20 mouse cellular contexts compared by ENCODE assay signal in genomic region chr7:125951911-125952310, GRCm38 (mm10).
DNase-seq lines count a peak whose midpoint lies in the region; ATAC-seq and TF ChIP-seq lines count a peak whose summit lies in the region.
"Had no signal": no experiment of that assay in that cellular context is flagged by ENCODE, and none has a peak within 500 bp of the region (broad histone marks: within the 10 kb centered on the region; RNA-seq: fewer than 3 reads in every experiment).

No protein-coding gene starts in this region.

- H3K4me3 ChIP-seq in kidney, adult 2 months (ENCODE audit: insufficient read depth, low read depth, low read length) = no peak overlapping the region
- no peak overlapping the region for H3K4me3 ChIP-seq in kidney, embryonic 15.5 days (replicated peaks)
- H3K4me3 ChIP-seq in kidney, postnatal 0 days (replicated peaks; ENCODE audit: low read depth, low read length) = no peak overlapping the region
- H3K4me3 ChIP-seq in intestine, embryonic 15.5 days (replicated peaks) = no peak overlapping the region
- no peak overlapping the region for H3K4me3 ChIP-seq in liver, embryonic 12.5 days
- H3K4me3 ChIP-seq: embryonic facial prominence, embryonic 15.5 days; heart, embryonic 13.5 days; hindbrain, embryonic 15.5 days had no signal

- no peak overlapping the region for H3K4me2 ChIP-seq in kidney, embryonic 15.5 days
- H3K4me2 ChIP-seq in kidney, postnatal 0 days (ENCODE audit: low read length) = no peak overlapping the region
- no peak overlapping the region for H3K4me2 ChIP-seq in intestine, embryonic 15.5 days (replicated peaks)
- no peak overlapping the region for H3K4me2 ChIP-seq in liver, embryonic 12.5 days
- H3K4me2 ChIP-seq: embryonic facial prominence, embryonic 15.5 days; heart, embryonic 13.5 days; hindbrain, embryonic 15.5 days had no signal

- H3K27ac ChIP-seq in kidney, adult 2 months (ENCODE audit: insufficient read depth, low read depth, low read length) = no peak overlapping the region
- no peak overlapping the region for H3K27ac ChIP-seq in kidney, embryonic 15.5 days
- no peak overlapping the region for H3K27ac ChIP-seq in kidney, postnatal 0 days
- H3K27ac ChIP-seq in intestine, embryonic 15.5 days = no peak overlapping the region
- no peak overlapping the region for H3K27ac ChIP-seq in liver, embryonic 12.5 days
- H3K27ac ChIP-seq: embryonic facial prominence, embryonic 15.5 days; heart, embryonic 13.5 days; hindbrain, embryonic 15.5 days had no signal

- no peak for ATAC-seq in kidney, embryonic 15.5 days (replicated peaks; ENCODE audit: low FRiP score)
- ATAC-seq in kidney, postnatal 0 days (replicated peaks; ENCODE audit: low FRiP score, low read depth) = no peak
- no peak for ATAC-seq in intestine, embryonic 15.5 days
- ATAC-seq in liver, embryonic 12.5 days = no peak
- ATAC-seq: forebrain, embryonic 16.5 days had no signal

- H3K36me3 ChIP-seq in kidney, adult 2 months (ENCODE audit: control insufficient read depth, insufficient read depth, low read length) = no peaks in the 10 kb centered on the region
- no peaks in the 10 kb centered on the region for H3K36me3 ChIP-seq in kidney, embryonic 15.5 days
- no peaks in the 10 kb centered on the region for H3K36me3 ChIP-seq in kidney, postnatal 0 days (ENCODE audit: insufficient read depth, low read length)
- H3K36me3 ChIP-seq in intestine, embryonic 15.5 days = no peaks in the 10 kb centered on the region
- H3K36me3 ChIP-seq in liver, embryonic 12.5 days = no peaks in the 10 kb centered on the region
- H3K36me3 ChIP-seq: embryonic facial prominence, embryonic 15.5 days; hindbrain, embryonic 15.5 days had no signal

- WGBS in kidney, adult 2 months = 48% methylated on average over 7 of the region's 7 CpGs
- WGBS in kidney, embryonic 15.5 days = 69% methylated on average over 7 of the region's 7 CpGs
- 55% methylated on average over 7 of the region's 7 CpGs for WGBS in kidney, postnatal 0 days
- WGBS in intestine, embryonic 15.5 days = 81% methylated on average over 7 of the region's 7 CpGs
- 74% methylated on average over 7 of the region's 7 CpGs for WGBS in liver, embryonic 12.5 days (ENCODE audit: insufficient replicate concordance)

- peaks cover 16% of the 10 kb centered on the region for H3K4me1 ChIP-seq in kidney, adult 2 months (ENCODE audit: control insufficient read depth, insufficient read depth, low read length)
- peaks cover 8% of the 10 kb centered on the region; the same call in 1 of the 2 replicates for H3K4me1 ChIP-seq in kidney, embryonic 15.5 days
- H3K4me1 ChIP-seq in kidney, postnatal 0 days (replicated peaks; ENCODE audit: insufficient read depth, low read length) = no peaks in the 10 kb centered on the region
- H3K4me1 ChIP-seq in intestine, embryonic 15.5 days (replicated peaks) = no peaks in the 10 kb centered on the region
- H3K4me1 ChIP-seq in liver, embryonic 12.5 days = peaks cover 14% of the 10 kb centered on the region; the same call in 1 of the 2 replicates

- TF ChIP-seq POLR2A in kidney, adult 2 months (IDR thresholded peaks at IDR 0.05; ENCODE audit: low read depth, low read length) = no peak

- no peak for TF ChIP-seq CTCF in kidney, adult 2 months (conservative IDR thresholded peaks at IDR 0.05; ENCODE audit: insufficient read depth, insufficient read length, low read depth, low read length)
- TF ChIP-seq CTCF in kidney, postnatal 0 days (IDR thresholded peaks at IDR 0.05; ENCODE audit: low read depth) = no peak

- no peaks in the 10 kb centered on the region for H3K9me3 ChIP-seq in kidney, embryonic 15.5 days (replicated peaks)
- H3K9me3 ChIP-seq in kidney, postnatal 0 days (replicated peaks; ENCODE audit: low read length) = no peaks in the 10 kb centered on the region
- no peaks in the 10 kb centered on the region for H3K9me3 ChIP-seq in intestine, embryonic 15.5 days
- H3K9me3 ChIP-seq in liver, embryonic 12.5 days (replicated peaks) = no peaks in the 10 kb centered on the region
- H3K9me3 ChIP-seq: embryonic facial prominence, embryonic 15.5 days; heart, embryonic 13.5 days; hindbrain, embryonic 15.5 days had no signal

- H3K9ac ChIP-seq in kidney, embryonic 15.5 days = no peak overlapping the region
- H3K9ac ChIP-seq in kidney, postnatal 0 days (ENCODE audit: low read depth, low read length) = no peak overlapping the region
- no peak overlapping the region for H3K9ac ChIP-seq in intestine, embryonic 15.5 days
- no peak overlapping the region for H3K9ac ChIP-seq in liver, embryonic 12.5 days
- H3K9ac ChIP-seq: embryonic facial prominence, embryonic 15.5 days; heart, embryonic 13.5 days; hindbrain, embryonic 15.5 days had no signal

- DNase-seq in kidney, adult 2 months = peak; percentile 73
- peak; percentile 40 for DNase-seq in lung, postnatal 36 days
- DNase-seq in lung, postnatal 4 days = no peak
- DNase-seq in kidney, postnatal 0 days (ENCODE audit: low spot score) = peak; percentile 19
- DNase-seq: adrenal gland, adult 8-10 months; adrenal gland, postnatal 36 days; cerebellum, adult 11 months; cerebellum, adult 8-10 months; cerebellum, postnatal 14 days; embryo, embryonic 11 days; gastrocnemius, postnatal 25 days; heart, adult 11 months; heart, postnatal 36 days had no signal

- H3K27me3 ChIP-seq in kidney, adult 2 months (replicated peaks; ENCODE audit: control insufficient read depth, insufficient read depth, low read length) = no peaks in the 10 kb centered on the region
- H3K27me3 ChIP-seq in kidney, embryonic 15.5 days = no peaks in the 10 kb centered on the region
- no peaks in the 10 kb centered on the region for H3K27me3 ChIP-seq in kidney, postnatal 0 days (ENCODE audit: insufficient read depth, low read length)
- no peaks in the 10 kb centered on the region for H3K27me3 ChIP-seq in intestine, embryonic 15.5 days (replicated peaks)
- peaks cover 20% of the 10 kb centered on the region for H3K27me3 ChIP-seq in liver, embryonic 12.5 days (replicated peaks)
- H3K27me3 ChIP-seq: embryonic facial prominence, embryonic 15.5 days; hindbrain, embryonic 15.5 days had no signal

Comparison
In these comparisons a context has a peak if more than half of its experiments do, and no peak if none do; other contexts are left out.
1. DNase-seq: peak in kidney, adult 2 months (single experiment), lung, postnatal 36 days (single experiment) and kidney, postnatal 0 days (single experiment); none in lung, postnatal 4 days (0 of 2).